Mouse (Mus musculus) MEL (cell line): ENCODE measurements around the gene Tnfrsf11a. TPM values are rescaled to one million over a fixed set of nuclear protein-coding genes. Genes with fewer than 3 reads are reported as not detected.

Experiments
- DNase-seq: peaks from one replicate; pipeline ENCODE4 v3.0.0; 2011; ENCODE audit warnings: low read depth, low spot score
- H3K27ac ChIP-seq: 2 replicates; pipeline ENCODE4 v1.5.1; 2012; ENCODE audit warnings: low read depth, mild to moderate bottlenecking, control low read depth, low read length, moderate library complexity; ENCODE audit not compliant: control insufficient read depth
- H3K27me3 ChIP-seq, 2 experiments: fragments of 150-350 bp in 1 of 2; sonication (generic) in 1 of 2; 2 replicates each; pipeline ENCODE4 v1.6.1; 2012; ENCODE audit warnings: low read length in 2 of 2, mild to moderate bottlenecking in 2 of 2, improper control_type of control experiment in 1 of 2, moderate library complexity in 1 of 2; ENCODE audit not compliant: insufficient read depth in 2 of 2, control insufficient read depth in 1 of 2
- H3K36me3 ChIP-seq, 2 experiments: 2 replicates each; pipeline ENCODE4 v1.6.1; 2012 to 2014; ENCODE audit warnings: low read length in 2 of 2, improper control_type of control experiment in 1 of 2, inconsistent platforms in 1 of 2, mild to moderate bottlenecking in 1 of 2; ENCODE audit not compliant: insufficient read depth in 2 of 2, control insufficient read depth in 1 of 2
- H3K4me1 ChIP-seq, 2 experiments: fragments of 150-350 bp in 1 of 2; sonication (generic) in 1 of 2; 2 replicates each; pipeline ENCODE4 v1.6.1; 2012; ENCODE audit warnings: low read length in 2 of 2, improper control_type of control experiment in 1 of 2, mild to moderate bottlenecking in 1 of 2; ENCODE audit not compliant: insufficient read depth in 2 of 2, control insufficient read depth in 1 of 2
- H3K4me3 ChIP-seq, 2 experiments: fragments of 150-350 bp in 1 of 2; sonication (generic) in 1 of 2; 2 replicates each; pipeline ENCODE4 v1.5.1; 2012; ENCODE audit warnings: low read depth in 2 of 2, low read length in 2 of 2, mild to moderate bottlenecking in 2 of 2, moderate library complexity in 2 of 2, control low read depth in 1 of 2, improper control_type of control experiment in 1 of 2; ENCODE audit not compliant: control insufficient read depth in 1 of 2, insufficient read depth in 1 of 2
- H3K79me2 ChIP-seq: 2 replicates; pipeline ENCODE4 v1.6.1; 2012; ENCODE audit warnings: mild to moderate bottlenecking, low read length, moderate library complexity; ENCODE audit not compliant: control insufficient read depth, poor library complexity, insufficient read depth
- H3K9ac ChIP-seq: 2 replicates; pipeline ENCODE4 v1.6.1; 2012; ENCODE audit warnings: low read depth, mild to moderate bottlenecking, control low read depth, low read length, moderate library complexity; ENCODE audit not compliant: control insufficient read depth, poor library complexity, severe bottlenecking
- H3K9me3 ChIP-seq: fragments of 150-350 bp; sonication (generic); replicated peaks from 2 replicates; pipeline ENCODE4 v1.6.1; 2012; ENCODE audit warnings: mild to moderate bottlenecking, low read length, improper control_type of control experiment, moderate library complexity; ENCODE audit not compliant: insufficient read depth
- CHD2 ChIP-seq: IDR thresholded peaks from 2 replicates; pipeline ENCODE4 v1.6.1; 2011; ENCODE audit warnings: low read length, improper control_type of control experiment
- CTCF ChIP-seq, 3 experiments: IDR thresholded peaks in 2 of 3; conservative IDR thresholded peaks in 1 of 3; 2 replicates each; pipeline ENCODE4 v1.5.1; 2011 to 2012; ENCODE audit warnings: low read length in 3 of 3, low read depth in 2 of 3, mild to moderate bottlenecking in 2 of 3, improper control_type of control experiment in 1 of 3, inconsistent platforms in 1 of 3, mixed read lengths in 1 of 3, moderate library complexity in 1 of 3; ENCODE audit not compliant: control insufficient read depth in 1 of 3, insufficient read depth in 1 of 3, poor library complexity in 1 of 3, severe bottlenecking in 1 of 3
- GATA1 ChIP-seq: IDR thresholded peaks from 2 replicates; pipeline ENCODE4 v1.6.1; 2011; ENCODE audit warnings: low read depth, low read length, improper control_type of control experiment
- HCFC1 ChIP-seq: IDR thresholded peaks from 2 replicates; pipeline ENCODE4 v1.6.1; 2012; ENCODE audit warnings: low read depth, mild to moderate bottlenecking, inconsistent platforms, low read length, improper control_type of control experiment, moderate library complexity
- JUND ChIP-seq: IDR thresholded peaks from 2 replicates; pipeline ENCODE4 v1.6.1; 2011; ENCODE audit warnings: low read depth, mild to moderate bottlenecking, improper control_type of control experiment, low read length
- MAFK ChIP-seq: IDR thresholded peaks from 2 replicates; pipeline ENCODE4 v1.6.1; 2011; ENCODE audit warnings: low read depth, mild to moderate bottlenecking, low read length, improper control_type of control experiment, borderline replicate concordance
- MAX ChIP-seq: IDR thresholded peaks from 2 replicates; pipeline ENCODE4 v1.6.1; 2011; ENCODE audit warnings: low read length, improper control_type of control experiment
- MAZ ChIP-seq: IDR thresholded peaks from 2 replicates; pipeline ENCODE4 v1.6.1; 2012; ENCODE audit warnings: low read depth, mild to moderate bottlenecking, inconsistent platforms, low read length, improper control_type of control experiment
- MXI1 ChIP-seq: IDR thresholded peaks from 2 replicates; pipeline ENCODE4 v1.6.1; 2011; ENCODE audit warnings: mild to moderate bottlenecking, low read depth, low read length, improper control_type of control experiment
- MYB ChIP-seq: IDR thresholded peaks from 2 replicates; pipeline ENCODE4 v1.6.1; 2011; ENCODE audit warnings: mild to moderate bottlenecking, low read depth, low read length, improper control_type of control experiment
- MYC ChIP-seq: IDR thresholded peaks from 2 replicates; pipeline ENCODE4 v1.6.1; 2011; ENCODE audit warnings: low read depth, mild to moderate bottlenecking, low read length, improper control_type of control experiment, moderate library complexity
- NRF1 ChIP-seq: IDR thresholded peaks from 2 replicates; pipeline ENCODE4 v1.6.1; 2014; ENCODE audit warnings: low read depth, mild to moderate bottlenecking, inconsistent platforms, low read length, improper control_type of control experiment, moderate library complexity; ENCODE audit not compliant: poor library complexity, insufficient read depth, severe bottlenecking
- POLR2A ChIP-seq, 2 experiments: IDR thresholded peaks; 2 replicates each; pipeline ENCODE4 v1.6.1; 2011 to 2012; ENCODE audit warnings: low read length in 2 of 2, mild to moderate bottlenecking in 2 of 2, control low read depth in 1 of 2, improper control_type of control experiment in 1 of 2, low read depth in 1 of 2, moderate library complexity in 1 of 2; ENCODE audit not compliant: control insufficient read depth in 1 of 2, insufficient read depth in 1 of 2, poor library complexity in 1 of 2
- RAD21 ChIP-seq: IDR thresholded peaks from 2 replicates; pipeline ENCODE4 v1.6.1; 2011; ENCODE audit warnings: mild to moderate bottlenecking, low read depth, low read length, improper control_type of control experiment
- SIN3A ChIP-seq: IDR thresholded peaks from 2 replicates; pipeline ENCODE4 v1.6.1; 2012; ENCODE audit warnings: low read length, improper control_type of control experiment, inconsistent platforms
- SMC3 ChIP-seq: IDR thresholded peaks from 2 replicates; pipeline ENCODE4 v1.6.1; 2011; ENCODE audit warnings: low read depth, low read length, improper control_type of control experiment
- TAL1 ChIP-seq: IDR thresholded peaks from 2 replicates; pipeline ENCODE4 v1.6.1; 2012; ENCODE audit warnings: mild to moderate bottlenecking, inconsistent platforms, low read length, moderate library complexity, mixed read lengths
- TBP ChIP-seq: IDR thresholded peaks from 2 replicates; pipeline ENCODE4 v1.8.0; 2011; ENCODE audit warnings: low read depth, low read length, improper control_type of control experiment
- ZC3H11A ChIP-seq: IDR thresholded peaks from 2 replicates; pipeline ENCODE4 v1.6.1; 2012; ENCODE audit warnings: low read depth, mild to moderate bottlenecking, inconsistent platforms, low read length, improper control_type of control experiment
- polyA plus RNA-seq, 2 experiments: library from polyadenylated mRNA; stranded (reverse) in 1 of 2; unstranded in 1 of 2; fragments of >175 nt in 1 of 2; fragments of >200 nt in 1 of 2; gene quantifications; 2 replicates each; pipeline versions ENCODE4 v1.2.1 to v1.2.4; 2012; ENCODE audit warnings: low replicate concordance in 2 of 2, low read depth in 1 of 2; ENCODE audit not compliant: insufficient read length in 2 of 2, insufficient read depth in 1 of 2, missing spikeins in 1 of 2
- total RNA-seq: library from RNA; depleted of rRNA; stranded (reverse); fragments of 300-350 nt; gene quantifications from 2 replicates; pipeline ENCODE4 v1.2.3, GENCODE M21; 2012; rRNA removed

Gene Tnfrsf11a
- total and polyA plus RNA-seq, 3 experiments: not detected

- H3K27ac ChIP-seq: no peak overlapping the region
- no peaks in the 10 kb centered on the region for H3K4me1 ChIP-seq
- H3K9ac ChIP-seq: no peak overlapping the region
- peak; percentile 87 for DNase-seq
- no peaks in the 10 kb centered on the region for H3K27me3 ChIP-seq
- no peak overlapping the region for H3K4me3 ChIP-seq
- H3K79me2 ChIP-seq: no peaks in the 10 kb centered on the region
- H3K36me3 ChIP-seq: no peaks in the 10 kb centered on the region
- TF ChIP-seq ZC3H11A (peak; percentile 92), JUND (no peak), SMC3 (peak; percentile 98), NRF1 (no peak), RAD21 (peak; percentile 87), CTCF (IDR thresholded peaks at IDR 0.05 in 2 of 3, conservative IDR thresholded peaks at IDR 0.05 in 1 of 3; ENCODE audit: control insufficient read depth in 1 of 3, insufficient read depth in 1 of 3, low read depth in 2 of 3, low read length in 3 of 3, poor library complexity in 1 of 3, severe bottlenecking in 1 of 3) (peak; percentile 62 to 93 (median 90))
- H3K9me3 ChIP-seq: no peaks in the 10 kb centered on the region
These were observed 110.7 kb downstream of the Tnfrsf11a start for GRCm38 (mm10) chr1:105891032-105891725.

GRCm38 (mm10) chr1:105895019-105895418 is 114.5 kb downstream of the Tnfrsf11a start:
- TF ChIP-seq POLR2A (IDR thresholded peaks at IDR 0.05; ENCODE audit: control insufficient read depth in 1 of 2, insufficient read depth in 1 of 2, low read depth in 1 of 2, low read length in 2 of 2, poor library complexity in 1 of 2): no peak
- no peak for TF ChIP-seq JUND
- TF ChIP-seq SMC3: no peak
- no peak for TF ChIP-seq HCFC1
- no peak for TF ChIP-seq ZC3H11A
- TF ChIP-seq GATA1: no peak
- TF ChIP-seq CTCF (IDR thresholded peaks at IDR 0.05 in 2 of 3, conservative IDR thresholded peaks at IDR 0.05 in 1 of 3; ENCODE audit: control insufficient read depth in 1 of 3, insufficient read depth in 1 of 3, low read depth in 2 of 3, low read length in 3 of 3, poor library complexity in 1 of 3, severe bottlenecking in 1 of 3): no peak
- no peak for TF ChIP-seq TAL1
- TF ChIP-seq TBP: no peak
- no peak for TF ChIP-seq MXI1
- no peak for TF ChIP-seq MYC
- TF ChIP-seq SIN3A: no peak
- no peak for TF ChIP-seq MYB
- no peak for TF ChIP-seq RAD21
- no peak for TF ChIP-seq CHD2
- TF ChIP-seq MAX: no peak
- TF ChIP-seq MAFK: no peak
- TF ChIP-seq MAZ: no peak
- no peak for DNase-seq
- H3K9me3 ChIP-seq: no peaks in the 10 kb centered on the region
- H3K27me3 ChIP-seq: no peaks in the 10 kb centered on the region
- H3K4me3 ChIP-seq: no peak overlapping the region
- no peaks in the 10 kb centered on the region for H3K4me1 ChIP-seq
- no peaks in the 10 kb centered on the region for H3K36me3 ChIP-seq
- no peaks in the 10 kb centered on the region for H3K79me2 ChIP-seq
- no peak overlapping the region for H3K9ac ChIP-seq
- no peak overlapping the region for H3K27ac ChIP-seq

Other genes with a start within 250 kb of the Tnfrsf11a start
- 36.1 and 38.8 TPM in 2 replicates for gene Pign, start 117.0 kb upstream of the Tnfrsf11a start, total RNA-seq
- gene Pign, start 117.0 kb upstream of the Tnfrsf11a start, polyA plus RNA-seq: 10 to 100 TPM; 27.1 to 59.0 TPM
- 29.2 and 31.4 TPM in 2 replicates for gene Relch, start 116.9 kb upstream of the Tnfrsf11a start, total RNA-seq
- 10 to 100 TPM; 39.0 to 41.9 TPM for gene Relch, start 116.9 kb upstream of the Tnfrsf11a start, polyA plus RNA-seq
- gene Zcchc2, start 209.7 kb downstream of the Tnfrsf11a start, total RNA-seq: 10.3 and 10.5 TPM in 2 replicates
- 10 to 100 TPM; 19.1 to 25.0 TPM for gene Zcchc2, start 209.7 kb downstream of the Tnfrsf11a start, polyA plus RNA-seq